Mouse (Mus musculus) erythroblast, embryonic 14.5 days (primary cell): Measurements from ENCODE around the gene Atoh8.

Source experiments
- GATA1 ChIP-seq: IDR thresholded peaks from 2 replicates; pipeline ENCODE4 v1.6.1; 2012; ENCODE audit warnings: low read length, inconsistent platforms, mixed read lengths
- TAL1 ChIP-seq: IDR thresholded peaks from 3 replicates; pipeline ENCODE4 v1.6.1; 2012; ENCODE audit warnings: low read length, inconsistent platforms, mixed read lengths

- no peak for TF ChIP-seq TAL1
- TF ChIP-seq GATA1: no peak
Measured at GRCm38 (mm10) chr6:72237035-72237434, 1.7 kb upstream of the Atoh8 start.
